Mouse (Mus musculus) embryonic stem cell, embryonic (primary cell): Measurements from ENCODE around the gene Mycl.

Experiments used
- CTCF ChIA-PET, 4 experiments: fragments of 300-600 bp in 2 of 4; fragments of 350-600 bp in 2 of 4; sonication (Branson Sonifier 250); formaldehyde crosslinking; loops; one replicate each; lab custom pipeline; 2022; ENCODE audit warnings: inconsistent platforms in 2 of 4; lab: Charles Lee
- POLR2A ChIA-PET, 4 experiments: fragments of 300-600 bp in 2 of 4; fragments of 350-600 bp in 2 of 4; sonication (Branson Sonifier 250); formaldehyde crosslinking; loops; one replicate each; lab custom pipeline; 2022; ENCODE audit warnings: antibody characterized with exemption in 4 of 4, inconsistent platforms in 1 of 4; lab: Charles Lee

The Mycl gene

GRCm38 (mm10) chr4:122971646-122972045 is 23.8 kb upstream of the Mycl start:
- ChIA-PET CTCF (interaction anchor here in 3 of 4 experiments (0.7 to 1.7 kb wide), 4 partner anchors 10 to 58 kb away, joined by 3 to 6 read pairs (median 4); no protein-coding TSS in a partner anchor), POLR2A (interaction anchor here in 3 of 4 experiments (0.6 to 2.5 kb wide), 5 partner anchors 9 to 15 kb away, joined by 3 to 13 read pairs (median 5); no protein-coding TSS in a partner anchor)

DNA sequence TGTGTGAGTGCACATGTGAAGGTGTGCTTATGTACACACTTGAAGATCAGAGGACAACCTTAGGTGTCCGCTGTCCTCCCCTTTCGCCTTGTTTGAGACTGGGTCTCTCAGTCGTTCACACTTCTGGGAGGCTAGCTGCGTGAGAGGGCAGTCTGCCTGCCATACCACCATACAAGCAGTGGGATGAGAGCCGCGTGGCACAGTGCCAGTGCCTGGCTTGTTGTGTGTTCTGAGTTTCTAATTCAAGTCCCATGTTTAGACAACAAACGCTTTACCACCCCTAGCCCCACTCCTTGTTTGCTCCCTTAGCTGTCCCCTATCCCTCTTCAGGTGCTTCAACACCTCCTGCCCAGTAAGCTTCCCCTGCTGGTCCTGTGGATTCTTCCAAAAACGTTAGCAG is 23.4 kb upstream of the Mycl start:
- POLR2A ChIA-PET = interaction anchor here in 1 of 4 experiments (1.9 to 2.5 kb wide), 2 partner anchors 9 to 10 kb away, joined by 13 read pairs; no protein-coding TSS in a partner anchor
- CTCF ChIA-PET = interaction anchor here in 2 of 4 experiments (0.7 to 1.7 kb wide), 3 partner anchors 10 to 58 kb away, joined by 3 to 6 read pairs (median 4); no protein-coding TSS in a partner anchor

DNA sequence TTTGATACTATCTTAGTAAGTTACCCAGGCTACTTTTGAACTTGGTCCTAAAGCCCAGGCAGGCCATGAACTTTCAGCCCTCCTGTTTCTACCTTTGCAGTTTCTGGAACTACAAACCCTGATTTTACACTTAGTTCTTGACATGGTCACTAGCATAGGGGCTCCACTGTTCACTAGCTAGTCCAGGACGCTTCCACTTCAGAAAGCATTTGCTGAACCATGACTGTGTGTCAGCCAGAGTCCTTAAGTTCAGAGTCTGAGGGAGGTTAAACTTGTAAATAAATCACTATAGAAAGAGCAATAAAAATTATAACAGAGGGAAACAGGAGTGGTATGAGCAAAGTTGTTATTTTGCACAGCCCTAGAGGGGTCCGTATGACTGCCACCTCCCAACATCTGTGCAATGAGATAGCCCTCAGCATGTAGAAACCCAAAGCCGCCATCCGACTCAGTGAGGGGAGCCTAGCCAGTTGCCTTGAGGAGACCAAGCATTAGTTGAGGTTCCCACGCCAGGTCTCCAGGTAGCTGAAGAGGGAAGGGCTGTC is 20.4 kb upstream of the Mycl start:
- ChIA-PET CTCF (interaction anchor here in 2 of 4 experiments (0.6 to 1.4 kb wide), 3 partner anchors 10 to 34 kb away, joined by 3 to 7 read pairs (median 4); partner anchors contain the start of gene Mycl (in 1 of the 2)), POLR2A (no interaction called here)

GRCm38 (mm10) chr4:122976885-122977284 is 18.6 kb upstream of the Mycl start:
- ChIA-PET POLR2A (interaction anchor here in 2 of 4 experiments (0.9 to 3.7 kb wide), 3 partner anchors 10 to 42 kb away, joined by 3 to 17 read pairs (median 3); partner anchors contain the start of gene Mfsd2a (in 1 of the 2)), CTCF (interaction anchor here in 1 of 4 experiments (0.8 kb wide), 1 partner anchor 8 kb away, joined by 3 read pairs; no protein-coding TSS in a partner anchor)

GRCm38 (mm10) chr4:122978850-122979249 is 16.6 kb upstream of the Mycl start:
- CTCF ChIA-PET = interaction anchor here in 3 of 4 experiments (0.6 to 1.3 kb wide), 5 partner anchors 16 to 66 kb away, joined by 3 to 6 read pairs (median 3); partner anchors contain the start of gene Mycl (in 1 of the 3)
- POLR2A ChIA-PET = interaction anchor here in 1 of 4 experiments (1.0 to 3.7 kb wide), 4 partner anchors 18 to 92 kb away, joined by 3 to 17 read pairs (median 4); partner anchors contain the start of gene Mfsd2a

GRCm38 (mm10) chr4:122979826-122980225 is 15.6 kb upstream of the Mycl start:
- ChIA-PET CTCF (interaction anchor here in 2 of 4 experiments (0.5 to 1.1 kb wide), 3 partner anchors 15 to 103 kb away, joined by 3 to 5 read pairs (median 3); no protein-coding TSS in a partner anchor), POLR2A (interaction anchor here in 2 of 4 experiments (1.4 to 1.6 kb wide), 2 partner anchors 82 to 94 kb away, joined by 3 to 6 read pairs; partner anchors contain the start of gene Cap1 (in 1 of the 2))

DNA sequence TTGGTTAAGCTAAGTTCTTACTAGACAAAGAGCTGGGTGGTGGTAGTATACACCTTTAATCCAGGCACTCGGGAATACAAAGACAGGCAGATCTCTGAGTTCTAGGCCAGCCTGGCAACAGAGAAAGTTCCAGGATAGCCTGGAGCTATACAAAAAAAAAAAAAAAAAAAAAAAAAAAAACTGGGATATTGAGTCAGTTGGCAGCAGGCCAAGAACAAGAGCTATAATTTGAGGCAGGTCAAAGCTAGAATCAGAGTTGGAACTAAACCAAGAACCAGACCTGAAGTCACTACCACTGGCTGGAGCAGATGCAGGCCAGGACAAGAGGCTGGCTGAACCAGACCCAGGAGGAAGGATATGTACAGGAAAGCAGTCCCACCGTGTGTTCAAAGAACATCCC is 14.8 kb upstream of the Mycl start:
- ChIA-PET CTCF (interaction anchor here (0.5 to 5.5 kb wide), 6 partner anchors 14 to 259 kb away, joined by 3 to 30 read pairs (median 4); partner anchors contain the start of gene Mycl (in 1 of the 4)), POLR2A (interaction anchor here in 3 of 4 experiments (0.5 to 3.7 kb wide), 8 partner anchors 9 to 193 kb away, joined by 3 to 13 read pairs (median 4); partner anchors contain the start of genes Cap1 (in 1 of the 3) and Ppie (in 1 of the 3))

DNA sequence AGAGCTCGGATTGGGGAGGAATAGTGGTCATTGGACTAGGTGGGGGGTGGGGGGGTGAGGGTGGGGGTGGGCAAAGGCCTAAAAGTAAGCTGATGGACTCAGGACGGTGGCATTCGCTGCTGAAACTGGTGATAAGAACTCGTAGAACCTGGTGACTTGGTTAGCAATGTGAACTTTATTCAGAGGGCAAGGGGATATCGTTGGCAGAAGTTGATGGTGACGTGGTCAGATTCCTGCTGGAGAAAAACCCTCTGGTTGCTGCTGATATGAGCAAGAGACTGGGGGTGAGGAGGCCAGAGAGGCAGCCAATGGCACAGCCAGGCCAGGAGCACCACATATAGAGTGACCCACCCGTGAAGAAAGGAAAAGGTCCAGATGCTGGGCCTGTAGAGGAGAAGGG is 14.2 kb upstream of the Mycl start:
- ChIA-PET POLR2A (interaction anchor here in 3 of 4 experiments (0.6 to 3.7 kb wide), 11 partner anchors 9 to 159 kb away, joined by 3 to 13 read pairs (median 3); partner anchors contain the start of genes Cap1 (in 1 of the 3), Mycl (in 1 of the 3) and Ppie (in 1 of the 3)), CTCF (interaction anchor here (0.6 to 5.5 kb wide), 8 partner anchors 14 to 1938 kb away, joined by 3 to 30 read pairs (median 5); partner anchors contain the start of gene Mycl (in 2 of the 4))

DNA sequence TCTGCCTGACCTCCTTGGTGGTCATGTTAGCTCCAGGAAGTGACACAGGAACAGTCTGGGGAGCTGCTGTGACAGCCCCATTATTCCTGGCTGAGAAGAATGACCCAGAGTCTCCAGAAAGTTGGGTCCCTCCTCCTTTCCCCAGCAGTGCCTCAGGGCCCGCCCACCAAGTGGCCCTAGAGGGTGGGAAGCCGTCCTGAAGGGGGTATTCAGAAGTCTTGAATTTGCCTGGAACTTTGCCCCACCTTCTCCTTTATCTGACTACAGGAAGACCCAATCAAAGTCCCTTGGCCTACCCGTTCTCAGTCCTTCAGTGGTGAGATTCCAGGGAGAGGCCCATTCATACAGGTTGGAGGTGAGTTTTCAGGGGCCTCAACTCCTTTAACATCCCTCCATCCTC is 13.5 kb upstream of the Mycl start:
- ChIA-PET CTCF (interaction anchor here in 3 of 4 experiments (0.5 to 5.5 kb wide), 9 partner anchors 10 to 1939 kb away, joined by 3 to 30 read pairs (median 4); partner anchors contain the start of gene Mycl (in 2 of the 3)), POLR2A (interaction anchor here in 3 of 4 experiments (0.6 to 3.7 kb wide), 11 partner anchors 10 to 153 kb away, joined by 3 to 13 read pairs (median 4); partner anchors contain the start of genes Cap1 (in 1 of the 3) and Mycl (in 1 of the 3))

DNA sequence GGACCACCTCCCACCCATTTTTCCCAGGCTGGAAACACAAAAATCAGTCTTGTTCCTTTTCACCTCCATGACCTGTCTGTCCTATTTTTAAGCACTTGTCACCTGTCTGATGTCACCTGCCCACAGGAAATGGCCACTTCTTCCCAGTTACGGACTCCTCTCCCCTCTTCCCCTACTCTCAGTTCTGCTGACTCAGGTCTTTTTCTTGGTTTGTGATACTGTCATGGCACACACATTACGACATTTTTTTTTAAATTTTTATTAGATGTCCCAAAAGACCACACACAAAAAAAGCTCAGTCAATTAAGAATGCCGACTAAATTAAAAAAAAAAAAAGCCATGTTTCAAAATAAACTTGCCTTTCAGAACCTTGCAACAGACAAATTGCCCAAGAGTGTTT is 12.9 kb upstream of the Mycl start:
- CTCF ChIA-PET = interaction anchor here (0.7 to 5.5 kb wide), 9 partner anchors 13 to 174 kb away, joined by 4 to 48 read pairs (median 9); partner anchors contain the start of gene Mycl (in 3 of the 4)
- POLR2A ChIA-PET = interaction anchor here in 3 of 4 experiments (0.6 to 3.8 kb wide), 16 partner anchors 10 to 155 kb away, joined by 3 to 23 read pairs (median 4); partner anchors contain the start of genes Cap1 (in 2 of the 3), Mycl (in 2 of the 3) and Mfsd2a (in 1 of the 3)

GRCm38 (mm10) chr4:122983486-122984261 is 11.8 kb upstream of the Mycl start:
- POLR2A ChIA-PET = interaction anchor here in 3 of 4 experiments (0.6 to 3.8 kb wide), 14 partner anchors 9 to 302 kb away, joined by 3 to 23 read pairs (median 5); partner anchors contain the start of genes Cap1 (in 2 of the 3), Mycl (in 2 of the 3), Mfsd2a (in 1 of the 3) and Trit1 (in 1 of the 3)

GRCm38 (mm10) chr4:122985110-122985509 is 10.3 kb upstream of the Mycl start:
- POLR2A ChIA-PET = interaction anchor here (0.6 to 3.8 kb wide), 11 partner anchors 10 to 100 kb away, joined by 3 to 23 read pairs (median 4); partner anchors contain the start of gene Mycl (in 3 of the 4)
- CTCF ChIA-PET = interaction anchor here (0.5 to 5.5 kb wide), 39 partner anchors 8 to 1777 kb away, joined by 3 to 48 read pairs (median 4); partner anchors contain the start of genes Mycl (in 3 of the 4), Mfsd2a (in 1 of the 4) and Trit1 (in 1 of the 4)

More at GRCm38 (mm10) chr4:122983486-122984261, 11.8 kb upstream of the Mycl start:
- CTCF ChIA-PET = interaction anchor here (0.7 to 5.5 kb wide), 13 partner anchors 11 to 203 kb away, joined by 3 to 48 read pairs (median 6); partner anchors contain the start of gene Mycl (in 2 of the 4)

DNA sequence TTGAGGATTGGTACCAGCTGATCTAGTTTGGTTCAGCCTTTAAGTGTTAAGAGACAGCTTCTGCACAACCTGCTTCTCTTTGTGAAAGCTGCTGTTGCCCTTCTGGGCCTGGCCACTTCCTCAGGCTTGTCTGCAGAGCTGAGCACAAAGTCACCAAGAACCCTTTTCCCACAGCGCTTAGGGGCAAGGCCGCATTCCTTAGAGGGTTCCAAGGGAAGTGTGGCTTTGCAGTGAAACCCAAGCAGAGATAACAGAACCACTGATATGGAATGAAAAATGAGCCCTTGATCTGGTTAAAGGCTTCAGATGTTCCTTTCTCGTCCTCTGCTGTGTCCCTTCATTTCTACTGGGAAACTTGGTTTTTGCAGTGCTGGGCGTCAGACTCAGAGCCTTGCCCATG is 8.0 kb upstream of the Mycl start:
- ChIA-PET POLR2A (interaction anchor here in 1 of 4 experiments (0.5 to 1.1 kb wide), 3 partner anchors 8 to 11 kb away, joined by 3 read pairs; partner anchors contain the start of gene Mycl), CTCF (interaction anchor here in 3 of 4 experiments (1.1 to 5.5 kb wide), 8 partner anchors 8 to 84 kb away, joined by 3 to 48 read pairs (median 4); partner anchors contain the start of gene Mycl (in 2 of the 3))

DNA sequence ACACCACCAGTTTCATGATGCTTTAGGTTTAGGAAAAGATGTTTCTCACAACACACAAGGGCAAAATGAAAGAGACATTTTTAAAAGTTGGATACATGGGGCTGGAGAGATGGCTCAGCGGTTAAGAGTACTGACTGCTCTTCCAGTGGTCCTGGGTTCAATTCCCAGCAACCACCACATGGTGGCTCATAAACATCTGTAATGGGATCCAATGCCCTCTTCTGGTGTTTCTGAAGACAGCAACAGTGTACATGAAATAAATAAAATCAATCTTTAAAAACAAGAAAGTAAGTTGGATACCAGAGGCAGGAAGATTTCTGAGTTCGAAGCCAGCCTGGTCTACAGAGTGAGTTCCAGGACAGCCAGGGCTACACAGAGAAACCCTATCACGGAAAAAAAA is 7.4 kb upstream of the Mycl start:
- ChIA-PET CTCF (interaction anchor here in 1 of 4 experiments (5.5 kb wide), 1 partner anchor 76 kb away, joined by 48 read pairs; no protein-coding TSS in a partner anchor), POLR2A (interaction anchor here in 1 of 4 experiments (0.5 kb wide), 1 partner anchor 10 kb away, joined by 3 read pairs; no protein-coding TSS in a partner anchor)

- POLR2A ChIA-PET = no interaction called here
- CTCF ChIA-PET = no interaction called here
Observed at GRCm38 (mm10) chr4:122991177-122991576, 4.3 kb upstream of the Mycl start.

DNA sequence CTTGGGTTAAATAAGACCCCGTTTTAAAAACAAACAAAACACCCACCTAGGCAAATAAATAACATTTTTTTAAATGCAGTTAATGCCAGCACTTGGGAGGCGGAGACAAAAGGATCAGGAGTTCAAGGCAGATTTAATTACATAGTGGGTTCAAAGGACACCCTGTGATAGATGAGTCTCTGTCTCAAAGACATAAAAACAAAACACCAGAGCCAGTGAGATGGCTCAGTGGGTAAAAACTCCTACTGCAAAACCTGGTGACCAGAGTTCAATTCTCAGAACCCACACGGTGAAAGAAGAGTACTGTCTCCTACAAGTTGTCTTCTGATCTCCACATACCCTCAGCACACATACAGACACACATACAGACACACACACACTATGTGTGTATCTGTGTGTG is 3.2 kb upstream of the Mycl start:
- ChIA-PET CTCF (no interaction called here), POLR2A (interaction anchor here in 1 of 4 experiments (1.0 kb wide), 1 partner anchor 9 kb away, joined by 3 read pairs; no protein-coding TSS in a partner anchor)
